Mouse (Mus musculus) kidney, adult 2 months (tissue): ENCODE data around the gene Rgs12. TPM values are rescaled to one million over a fixed set of nuclear protein-coding genes. Genes with fewer than 3 reads are reported as not detected.

Source experiments
- DNase-seq: peaks from one replicate; pipeline ENCODE4 v3.0.0; 2021
- H3K27ac ChIP-seq: fragments of 200-500 bp; 2 replicates; pipeline ENCODE4 v1.5.1; 2012; ENCODE audit warnings: low read depth, low read length, control low read depth, inconsistent platforms; ENCODE audit not compliant: insufficient read depth
- H3K27me3 ChIP-seq: fragments of 200-500 bp; replicated peaks from 2 replicates; pipeline ENCODE4 v1.6.1; 2012; ENCODE audit warnings: mild to moderate bottlenecking, moderate library complexity, low read length, inconsistent platforms; ENCODE audit not compliant: control insufficient read depth, insufficient read depth
- H3K36me3 ChIP-seq: fragments of 200-500 bp; 2 replicates; pipeline ENCODE4 v1.6.1; 2012; ENCODE audit warnings: mild to moderate bottlenecking, moderate library complexity, low read length, inconsistent platforms; ENCODE audit not compliant: control insufficient read depth, insufficient read depth
- H3K4me1 ChIP-seq: fragments of 200-500 bp; 2 replicates; pipeline ENCODE4 v1.6.1; 2011; ENCODE audit warnings: low read length; ENCODE audit not compliant: control insufficient read depth, insufficient read depth
- H3K4me3 ChIP-seq: fragments of 200-500 bp; 2 replicates; pipeline ENCODE4 v1.5.1; 2011; ENCODE audit warnings: mild to moderate bottlenecking, low read depth, low read length, control low read depth; ENCODE audit not compliant: insufficient read depth
- CTCF ChIP-seq: fragments of 200-500 bp; conservative IDR thresholded peaks from 2 replicates; pipeline ENCODE4 v1.5.1; 2011; ENCODE audit warnings: low read depth, mild to moderate bottlenecking, control low read depth, low read length, moderate library complexity, mixed read lengths; ENCODE audit not compliant: insufficient read depth, insufficient read length
- POLR2A ChIP-seq: fragments of 200-500 bp; IDR thresholded peaks from one replicate; pipeline ENCODE4 v1.6.1; 2011; ENCODE audit warnings: low read depth, low read length, control low read depth
- WGBS: fragments of 180-500 bp; shearing (Covaris S2); methylation state at CpG from one replicate; pipeline ENCODE4 v1.1.7; 2018; 5-methylcytosine and 5-hydroxymethylcytosine counted together
- polyA plus RNA-seq: library from polyadenylated mRNA; depleted of rRNA; stranded (reverse); fragments of >200 nt; gene quantifications from 2 replicates; pipeline ENCODE4 v1.2.3, GENCODE M21; 2012

The Rgs12 gene
- polyA plus RNA-seq, 1 experiment: 20.7 TPM

DNA sequence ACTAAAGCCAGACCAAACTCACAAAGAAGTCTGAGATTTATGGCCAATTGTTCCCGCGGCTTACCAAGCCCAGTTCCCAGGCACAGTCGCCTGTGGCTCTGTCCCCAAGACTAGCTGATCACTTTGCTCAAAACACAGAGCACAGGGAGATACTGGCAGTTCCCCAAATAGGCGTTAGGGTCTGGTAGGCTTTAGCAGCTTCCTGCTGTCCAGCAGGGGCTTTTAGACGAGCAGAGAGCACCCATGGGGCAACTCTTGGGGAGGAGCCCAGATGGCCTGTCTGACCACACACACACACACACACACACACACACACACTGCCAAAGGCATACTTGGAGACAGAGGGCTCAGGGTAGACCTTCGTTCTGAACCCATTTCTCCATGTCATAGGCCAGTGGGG is 26.7 kb upstream of the Rgs12 start:
- Histone ChIP-seq H3K27me3 (no peaks in the 10 kb centered on the region), H3K4me3 (no peak overlapping the region), H3K36me3 (no peaks in the 10 kb centered on the region), H3K4me1 (no peaks in the 10 kb centered on the region), H3K27ac (no peak overlapping the region)
- WGBS: 57% methylated on average over 6 of the region's 6 CpGs
- DNase-seq: no peak
- TF ChIP-seq CTCF: no peak

DNA sequence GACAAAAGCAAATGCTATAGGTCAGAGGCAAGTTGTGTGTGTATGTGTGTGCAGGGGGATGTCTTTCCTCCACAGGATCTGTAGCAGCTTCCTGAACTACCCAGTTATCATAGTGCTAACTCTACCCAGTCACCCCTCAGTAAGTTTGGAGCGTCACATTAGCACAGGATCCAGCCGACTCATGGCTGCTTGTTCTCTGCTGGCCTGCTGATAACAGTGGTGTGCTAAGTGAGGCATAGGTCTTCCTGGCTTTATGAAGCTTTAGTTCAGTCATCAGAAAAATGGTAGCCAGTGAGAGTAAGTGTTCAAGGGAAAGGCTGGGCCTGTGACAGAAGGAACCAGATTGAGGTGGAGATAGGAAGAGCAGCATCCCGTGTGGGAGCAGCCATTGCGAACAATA is 25.3 kb upstream of the Rgs12 start:
- no peak overlapping the region for H3K27ac ChIP-seq
- H3K4me1 ChIP-seq: no peaks in the 10 kb centered on the region
- no peak overlapping the region for H3K4me3 ChIP-seq
- TF ChIP-seq CTCF: no peak
- TF ChIP-seq POLR2A: no peak
- DNase-seq: no peak
- H3K27me3 ChIP-seq: no peaks in the 10 kb centered on the region
- 92% methylated on average over 4 of the region's 4 CpGs for whole genome bisulfite sequencing
- no peaks in the 10 kb centered on the region for H3K36me3 ChIP-seq

DNA sequence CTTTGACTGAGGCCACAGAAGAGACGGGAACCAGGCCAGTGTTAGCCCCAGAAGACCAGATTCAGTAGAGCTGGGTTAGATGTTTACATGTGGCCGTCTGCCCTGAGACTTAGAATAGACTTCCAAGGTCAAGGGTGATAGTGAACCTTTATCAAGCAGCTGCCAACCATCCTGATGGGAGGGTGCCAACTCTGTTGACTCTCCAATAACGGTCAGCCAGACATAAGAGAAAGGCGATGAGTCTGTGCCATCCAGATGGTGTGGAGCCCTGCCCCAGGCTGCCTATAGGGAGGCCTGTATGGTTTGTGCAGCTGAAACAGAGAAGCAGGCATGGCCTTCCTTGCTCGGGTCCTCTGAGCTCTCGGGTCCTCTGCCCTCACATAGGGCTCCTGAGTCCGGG is 24.7 kb upstream of the Rgs12 start:
- no peak overlapping the region for H3K27ac ChIP-seq
- DNase-seq: no peak
- 86% methylated on average over 7 of the region's 7 CpGs for WGBS
- H3K36me3 ChIP-seq: no peaks in the 10 kb centered on the region
- no peak overlapping the region for H3K4me3 ChIP-seq
- TF ChIP-seq CTCF: no peak
- no peak for TF ChIP-seq POLR2A
- H3K27me3 ChIP-seq: no peaks in the 10 kb centered on the region
- H3K4me1 ChIP-seq: no peaks in the 10 kb centered on the region

DNA sequence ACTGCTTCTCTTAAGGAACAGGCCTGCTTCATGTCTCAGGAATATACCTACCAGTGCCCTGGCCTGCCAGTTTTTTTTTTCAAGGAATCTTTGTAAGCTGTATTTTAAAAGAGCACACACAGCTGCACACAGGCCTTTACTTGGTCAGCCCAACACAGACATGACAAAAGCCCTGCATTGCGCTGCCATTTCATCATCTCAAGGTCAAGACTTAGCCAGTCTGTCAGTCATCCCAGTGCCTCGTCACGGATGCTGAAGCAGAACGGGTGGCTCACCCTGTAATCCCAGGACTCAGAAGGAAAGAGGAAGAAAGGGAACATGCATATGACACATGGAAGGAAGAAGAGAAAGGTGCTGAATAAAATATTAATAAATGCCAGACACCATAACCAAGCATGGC is 21.6 kb upstream of the Rgs12 start:
- Histone ChIP-seq H3K4me1 (0 out of 2 replicates have a peak, but pooled peaks cover 5% of the 10 kb centered on the region), H3K27ac (no peak overlapping the region), H3K4me3 (no peak overlapping the region), H3K36me3 (no peaks in the 10 kb centered on the region), H3K27me3 (no peaks in the 10 kb centered on the region)
- WGBS: 92% methylated on average over 4 of the region's 4 CpGs
- DNase-seq: no peak
- no peak for TF ChIP-seq CTCF
- TF ChIP-seq POLR2A: no peak

DNA sequence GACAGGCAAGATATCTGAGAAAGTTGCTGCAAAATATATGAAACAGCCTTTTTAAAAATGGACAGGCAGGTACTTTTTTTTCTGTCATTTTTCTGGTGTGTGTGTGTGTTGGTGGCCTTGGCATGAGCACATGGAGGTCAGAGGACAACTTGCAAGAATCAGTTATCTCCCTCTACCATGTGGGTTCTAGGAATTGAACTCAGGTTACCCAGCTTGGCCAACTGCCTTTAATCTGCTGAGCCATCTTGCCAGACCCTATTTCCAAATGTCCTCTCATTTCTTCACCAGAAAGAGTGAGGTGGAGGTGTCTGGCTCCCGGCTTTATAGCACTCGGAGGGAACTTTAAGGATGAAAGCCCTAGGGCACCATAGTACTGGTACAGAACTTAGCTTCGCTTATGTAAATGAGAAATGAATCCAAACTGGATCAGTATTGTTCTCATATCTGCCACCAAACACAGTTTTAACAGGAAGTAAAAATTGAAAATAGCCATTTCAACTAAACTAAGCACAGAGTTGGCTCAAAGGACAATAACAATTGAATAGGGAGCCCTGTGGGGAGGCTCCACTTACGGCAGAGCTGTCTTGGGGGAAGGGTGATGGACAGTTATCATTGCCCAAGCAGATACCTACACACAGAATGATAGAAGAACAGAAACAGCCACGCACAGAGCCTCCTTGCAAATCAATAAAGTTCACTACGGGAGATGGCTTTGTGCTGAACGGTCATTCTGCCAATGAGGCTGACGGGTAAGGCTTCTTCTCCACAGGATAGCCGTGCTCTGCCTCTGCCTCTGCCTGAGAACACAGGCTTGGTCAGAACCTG is 18.9 kb upstream of the Rgs12 start:
- Histone ChIP-seq H3K4me1 (0 out of 2 replicates have a peak, but pooled peaks cover 5% of the 10 kb centered on the region), H3K36me3 (no peaks in the 10 kb centered on the region), H3K27me3 (no peaks in the 10 kb centered on the region), H3K4me3 (no peak overlapping the region), H3K27ac (no peak overlapping the region)
- TF ChIP-seq POLR2A: no peak
- TF ChIP-seq CTCF: no peak
- WGBS: 93% methylated on average over 9 of the region's 9 CpGs
- DNase-seq: no peak

DNA sequence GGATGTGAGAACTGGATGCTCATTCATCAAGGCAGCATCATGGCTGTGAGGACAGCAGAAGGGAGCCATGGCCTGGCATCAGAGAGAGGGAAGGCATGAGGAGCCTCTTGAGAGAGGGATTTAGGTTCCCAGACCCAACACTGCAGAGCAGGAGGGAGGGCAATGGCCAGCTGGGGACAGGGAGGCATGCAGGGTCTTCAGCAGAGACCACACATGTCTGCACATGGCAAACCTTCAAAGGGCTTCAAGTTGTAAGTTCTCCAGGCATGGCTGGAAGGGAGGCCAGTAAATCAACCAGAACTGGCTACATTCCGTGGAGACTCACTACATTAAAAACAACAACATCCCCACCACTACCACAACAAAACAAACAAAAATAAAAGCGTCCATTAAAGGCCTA is 18.2 kb upstream of the Rgs12 start:
- Histone ChIP-seq H3K27ac (no peak overlapping the region), H3K36me3 (no peaks in the 10 kb centered on the region), H3K27me3 (no peaks in the 10 kb centered on the region), H3K4me1 (0 out of 2 replicates have a peak, but pooled peaks cover 5% of the 10 kb centered on the region), H3K4me3 (no peak overlapping the region)
- TF ChIP-seq POLR2A: no peak
- TF ChIP-seq CTCF: no peak
- 57% methylated on average over 2 of the region's 2 CpGs for WGBS
- DNase-seq: no peak

DNA sequence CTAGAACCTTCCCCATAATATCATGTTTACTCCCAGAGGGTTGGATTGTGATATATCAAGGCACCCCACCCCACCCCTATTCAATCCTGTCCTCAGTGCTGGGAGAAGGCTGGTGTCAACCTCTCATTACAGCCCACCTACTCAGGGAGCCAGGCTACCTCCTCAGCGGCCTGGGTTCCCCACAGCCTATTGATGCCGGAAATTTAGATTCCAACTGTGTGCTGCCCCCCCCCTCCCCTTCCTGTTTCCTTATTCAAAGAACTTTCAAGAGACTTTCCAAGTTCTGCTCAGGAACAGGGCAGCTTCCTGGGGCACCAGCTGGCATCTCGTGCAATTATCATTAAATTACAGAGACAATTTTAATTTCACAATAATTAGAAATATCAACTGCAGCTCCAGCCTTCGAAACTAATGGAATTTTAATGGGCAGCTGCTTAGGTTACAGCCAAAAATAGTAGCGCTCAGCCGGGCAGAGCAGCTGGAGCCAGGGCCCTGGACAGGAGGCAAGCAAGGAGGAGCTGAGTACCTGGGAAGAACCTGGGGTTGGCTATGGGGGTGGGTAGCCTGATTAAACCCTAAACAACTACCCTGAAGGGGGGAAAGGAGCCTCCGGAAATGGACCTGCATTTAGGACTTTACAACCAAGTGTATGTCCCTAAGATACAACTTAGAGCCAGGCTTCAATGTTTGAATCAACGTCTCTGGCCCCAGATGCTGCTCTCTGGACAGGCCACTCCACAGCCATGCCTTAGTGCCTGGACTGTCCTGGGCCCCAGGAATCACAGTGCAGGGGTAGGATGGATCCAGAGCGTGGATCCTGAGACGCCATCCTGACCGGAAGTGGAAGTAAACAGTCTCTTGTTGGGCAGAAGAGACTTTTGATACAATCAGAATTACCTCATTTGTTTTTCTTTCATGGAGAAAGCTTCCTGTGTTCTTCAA is 17.5 kb upstream of the Rgs12 start:
- 0 out of 2 replicates have a peak, but pooled peaks cover 5% of the 10 kb centered on the region for H3K4me1 ChIP-seq
- no peak for TF ChIP-seq CTCF
- no peak for TF ChIP-seq POLR2A
- H3K27ac ChIP-seq: peak overlapping the region; percentile 62
- 34% methylated on average over 11 of the region's 11 CpGs for WGBS
- H3K27me3 ChIP-seq: no peaks in the 10 kb centered on the region
- DNase-seq: no peak
- no peak overlapping the region for H3K4me3 ChIP-seq
- no peaks in the 10 kb centered on the region for H3K36me3 ChIP-seq
